10 mouse cellular contexts compared by ENCODE assay signal in genomic region chr12:73800886-73801285, GRCm38 (mm10).
DNase-seq lines count a peak whose midpoint lies in the region; ATAC-seq and TF ChIP-seq lines count a peak whose summit lies in the region.
"Had no signal": no experiment of that assay in that cellular context is flagged by ENCODE, and none has a peak within 500 bp of the region (broad histone marks: within the 10 kb centered on the region; RNA-seq: fewer than 3 reads in every experiment).

No protein-coding gene starts in this region.

- peak; percentile 58 for DNase-seq in kidney, adult 11 months
- peak; percentile 62 to 64 for DNase-seq in adrenal gland, postnatal 36 days
- DNase-seq in heart, adult 2 months: peak; percentile 69 to 74
- DNase-seq in kidney, adult 9 months: peak; percentile 62
- no peak for DNase-seq in right cerebral cortex, postnatal 10 days (ENCODE audit: low spot score in 2 of 2)
- DNase-seq in thymus, adult 18-20 months: no peak

- no peak for ATAC-seq in kidney, embryonic 15.5 days (replicated peaks; ENCODE audit: low FRiP score)
- no peak for ATAC-seq in midbrain, embryonic 13.5 days

- H3K4me1 ChIP-seq in kidney, embryonic 15.5 days: no peaks in the 10 kb centered on the region; the same call in 1 of the 2 replicates
- peaks cover 15% of the 10 kb centered on the region for H3K4me1 ChIP-seq in heart, adult 2 months (ENCODE audit: control insufficient read depth, insufficient read depth, low read length)
- no peaks in the 10 kb centered on the region for H3K4me1 ChIP-seq in midbrain, embryonic 13.5 days (replicated peaks)
- H3K4me1 ChIP-seq: midbrain, embryonic 12.5 days had no signal

- TF ChIP-seq EP300 in heart, adult 2 months (IDR thresholded peaks at IDR 0.05; ENCODE audit: insufficient read depth, low read depth, low read length): 0 out of 2 replicates have a peak, but pooled peaks have one; percentile 47

- peak; percentile 24; the same call in 1 of the 2 replicates for TF ChIP-seq CTCF in heart, adult 2 months (IDR thresholded peaks at IDR 0.05)

- no peaks in the 10 kb centered on the region for H3K27me3 ChIP-seq in kidney, embryonic 15.5 days
- H3K27me3 ChIP-seq in heart, adult 2 months (ENCODE audit: control insufficient read depth, insufficient read depth, low read length): no peaks in the 10 kb centered on the region
- no peaks in the 10 kb centered on the region for H3K27me3 ChIP-seq in midbrain, embryonic 13.5 days
- H3K27me3 ChIP-seq: midbrain, embryonic 12.5 days had no signal

- no peaks in the 10 kb centered on the region for H3K36me3 ChIP-seq in kidney, embryonic 15.5 days
- peaks cover 13% of the 10 kb centered on the region; the same call in 1 of the 2 replicates for H3K36me3 ChIP-seq in heart, adult 2 months (ENCODE audit: control insufficient read depth, insufficient read depth, low read length)
- H3K36me3 ChIP-seq in midbrain, embryonic 13.5 days: no peaks in the 10 kb centered on the region
- H3K36me3 ChIP-seq: midbrain, embryonic 12.5 days had no signal

- intact Hi-C loops in heart, adult 2 months (cut with DNase I): loop anchor here (2.0 kb wide), 1 partner anchor 32 kb away; no protein-coding TSS in a partner anchor

- no peak overlapping the region for H3K9ac ChIP-seq in kidney, embryonic 15.5 days
- no peak overlapping the region for H3K9ac ChIP-seq in heart, adult 2 months (ENCODE audit: low read depth, low read length)
- H3K9ac ChIP-seq in midbrain, embryonic 13.5 days (replicated peaks): no peak overlapping the region
- H3K9ac ChIP-seq: midbrain, embryonic 12.5 days had no signal

- no peaks in the 10 kb centered on the region for H3K79me2 ChIP-seq in heart, adult 2 months (replicated peaks; ENCODE audit: control insufficient read depth, insufficient read depth, low read length)

- no peak overlapping the region for H3K27ac ChIP-seq in kidney, embryonic 15.5 days
- peak overlapping the region; percentile 83 for H3K27ac ChIP-seq in heart, adult 2 months
- H3K27ac ChIP-seq in midbrain, embryonic 13.5 days: no peak overlapping the region
- H3K27ac ChIP-seq: midbrain, embryonic 12.5 days had no signal

- no peak overlapping the region for H3K4me2 ChIP-seq in kidney, embryonic 15.5 days
- H3K4me2 ChIP-seq in midbrain, embryonic 13.5 days (replicated peaks): no peak overlapping the region
- H3K4me2 ChIP-seq: liver, embryonic 11.5 days; midbrain, embryonic 12.5 days had no signal

- TF ChIP-seq POLR2A in heart, adult 2 months (IDR thresholded peaks at IDR 0.05; ENCODE audit: insufficient read depth, low read depth, low read length): no peak

- WGBS in kidney, embryonic 15.5 days: 29% methylated on average over 3 of the region's 3 CpGs
- 5% methylated on average over 3 of the region's 3 CpGs for WGBS in heart, adult 2 months
- 70% methylated on average over 3 of the region's 3 CpGs for WGBS in midbrain, embryonic 13.5 days

- H3K4me3 ChIP-seq in kidney, embryonic 15.5 days (replicated peaks): no peak overlapping the region
- no peak overlapping the region for H3K4me3 ChIP-seq in heart, adult 2 months
- no peak overlapping the region for H3K4me3 ChIP-seq in midbrain, embryonic 13.5 days (replicated peaks)
- H3K4me3 ChIP-seq: midbrain, embryonic 12.5 days had no signal

- no peaks in the 10 kb centered on the region for H3K9me3 ChIP-seq in kidney, embryonic 15.5 days (replicated peaks)
- no peaks in the 10 kb centered on the region for H3K9me3 ChIP-seq in midbrain, embryonic 13.5 days
- H3K9me3 ChIP-seq: midbrain, embryonic 12.5 days had no signal

Comparison
In these comparisons a context has a peak if more than half of its experiments do, and no peak if none do; other contexts are left out.
1. DNase-seq: peak in kidney, adult 11 months (single experiment), adrenal gland, postnatal 36 days (2 of 2), heart, adult 2 months (2 of 2) and kidney, adult 9 months (single experiment); none in right cerebral cortex, postnatal 10 days (0 of 2) and thymus, adult 18-20 months (0 of 2).